Mouse (Mus musculus): Measurements from ENCODE around the gene Sp9. TPM values are rescaled to one million over a fixed set of nuclear protein-coding genes. Genes with fewer than 3 reads are reported as not detected.
A peak's percentile ranks its signal among the peaks of the same experiment; 100 is the strongest.

Gene Sp9
- 1 to 10 TPM; 7.8 to 8.2 TPM for total RNA-seq (2021)

- DNase-seq, result peak; percentile 49
- intact Hi-C loops (cut with DNase I), result loop anchor here (5.0 kb wide), 1 partner anchor 754 kb away; no protein-coding TSS in a partner anchor
These were observed at the start of gene Sp9 for GRCm38 (mm10) chr2:73271459-73272161. Gene Sp9 (plus strand): TSS chr2:73271925.

GRCm38 (mm10) chr2:73231081-73231480 lies 40.6 kb upstream of the Sp9 start:
- DNase-seq, result no peak
- intact Hi-C loops (cut with DNase I), result no loop called here

- no peak for DNase-seq
- intact Hi-C loops (cut with DNase I), result no loop called here
These were observed 30.4 kb upstream of the Sp9 start for GRCm38 (mm10) chr2:73241299-73241698.

- intact Hi-C loops (cut with DNase I), result no loop called here
- no peak for DNase-seq
These were observed 23.0 kb upstream of the Sp9 start for GRCm38 (mm10) chr2:73248701-73249100.

- intact Hi-C loops (cut with DNase I), result no loop called here
- no peak for DNase-seq
These were observed 8.5 kb upstream of the Sp9 start for GRCm38 (mm10) chr2:73263172-73263765.

GRCm38 (mm10) chr2:73263794-73264610 lies 7.7 kb upstream of the Sp9 start:
- intact Hi-C loops (cut with DNase I), result no loop called here
- no peak for DNase-seq

GRCm38 (mm10) chr2:73264611-73265195 lies 7.0 kb upstream of the Sp9 start:
- intact Hi-C loops (cut with DNase I), result loop anchor here (5.0 kb wide), 1 partner anchor 92 kb away; no protein-coding TSS in a partner anchor
- DNase-seq, result no peak

GRCm38 (mm10) chr2:73266011-73266410 lies 5.7 kb upstream of the Sp9 start:
- DNase-seq, result no peak

GRCm38 (mm10) chr2:73266623-73267022 lies 5.1 kb upstream of the Sp9 start:
- intact Hi-C loops (cut with DNase I), result loop anchor here (5.0 kb wide), 1 partner anchor 94 kb away; no protein-coding TSS in a partner anchor

More at GRCm38 (mm10) chr2:73266011-73266410, 5.7 kb upstream of the Sp9 start:
- intact Hi-C loops (cut with DNase I), result loop anchor here (5.0 kb wide), 1 partner anchor 94 kb away; no protein-coding TSS in a partner anchor

GRCm38 (mm10) chr2:73267231-73267630 lies 4.5 kb upstream of the Sp9 start:
- DNase-seq, result no peak
- intact Hi-C loops (cut with DNase I), result loop anchor here (5.0 kb wide), 1 partner anchor 95 kb away; no protein-coding TSS in a partner anchor

More at GRCm38 (mm10) chr2:73266623-73267022, 5.1 kb upstream of the Sp9 start:
- DNase-seq, result no peak

- DNase-seq, result no peak
- intact Hi-C loops (cut with DNase I), result loop anchor here (5.0 kb wide), 1 partner anchor 96 kb away; no protein-coding TSS in a partner anchor
These were observed 3.9 kb upstream of the Sp9 start for GRCm38 (mm10) chr2:73267818-73268217.

GRCm38 (mm10) chr2:73268281-73268680 lies 3.4 kb upstream of the Sp9 start:
- DNase-seq, result no peak
- intact Hi-C loops (cut with DNase I), result loop anchor here (5.0 kb wide), 1 partner anchor 96 kb away; no protein-coding TSS in a partner anchor

GRCm38 (mm10) chr2:73268836-73269395 lies 2.8 kb upstream of the Sp9 start:
- DNase-seq, result no peak
- intact Hi-C loops (cut with DNase I), result loop anchor here (5.0 kb wide), 1 partner anchor 97 kb away; no protein-coding TSS in a partner anchor

GRCm38 (mm10) chr2:73269666-73270065 lies 2.1 kb upstream of the Sp9 start:
- no peak for DNase-seq
- intact Hi-C loops (cut with DNase I), result loop anchor here (5.0 kb wide), 2 partner anchors 97 to 752 kb away; no protein-coding TSS in a partner anchor

GRCm38 (mm10) chr2:73270071-73270592 lies 1.6 kb upstream of the Sp9 start:
- intact Hi-C loops (cut with DNase I), result loop anchor here (5.0 kb wide), 1 partner anchor 753 kb away; no protein-coding TSS in a partner anchor
- no peak for DNase-seq

- intact Hi-C loops (cut with DNase I), result loop anchor here (5.0 kb wide), 1 partner anchor 754 kb away; no protein-coding TSS in a partner anchor
- peak; percentile 17 for DNase-seq
These were observed 899 bp upstream of the Sp9 start for GRCm38 (mm10) chr2:73270593-73271458.

GRCm38 (mm10) chr2:73272351-73273248 lies 875 bp downstream of the Sp9 start:
- DNase-seq, result no peak
- intact Hi-C loops (cut with DNase I), result loop anchor here (5.0 kb wide), 1 partner anchor 755 kb away; no protein-coding TSS in a partner anchor
